Mouse (Mus musculus): ENCODE results near the gene Brsk2. TPM values are rescaled to one million over a fixed set of nuclear protein-coding genes. Genes with fewer than 3 reads are reported as not detected.

Gene Brsk2
- polyA plus RNA-seq, 1 experiment from 2014 or later: 0.98 TPM

DNA sequence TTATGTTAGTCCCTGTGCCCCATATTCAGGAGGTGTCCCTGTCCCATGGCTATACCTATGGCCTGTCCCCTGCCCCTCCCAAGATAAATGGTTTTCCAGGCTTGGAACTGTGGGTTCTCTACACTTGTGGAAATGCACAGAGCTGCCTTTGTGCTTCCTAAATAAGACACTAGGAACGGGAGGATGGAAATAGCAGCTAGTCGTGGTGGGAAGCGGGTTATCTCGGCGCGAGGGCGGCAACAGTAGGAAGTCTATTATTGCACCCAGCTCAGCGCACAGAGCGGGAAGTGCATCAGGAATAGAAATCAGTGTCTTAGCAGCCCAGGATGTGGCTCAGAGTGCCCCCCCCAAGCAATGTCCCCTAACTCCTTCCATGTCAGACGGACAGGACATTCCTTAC, 20.9 kb upstream of the Brsk2 start:
- H3K36me3 ChIP-seq (ENCODE audit: control insufficient read depth, insufficient read depth, low read length): no peaks in the 10 kb centered on the region
- H3K4me1 ChIP-seq (ENCODE audit: control insufficient read depth, insufficient read depth, low read length): no peaks in the 10 kb centered on the region
- H3K27ac ChIP-seq (ENCODE audit: low read length): no peak overlapping the region
- H3K9me3 ChIP-seq (ENCODE audit: control insufficient read depth, low read length): no peaks in the 10 kb centered on the region
- no peaks in the 10 kb centered on the region for H3K27me3 ChIP-seq (replicated peaks; ENCODE audit: control insufficient read depth, insufficient read depth, low read length)
- H3K4me2 ChIP-seq (ENCODE audit: low read depth, low read length): no peak overlapping the region
- H3K4me3 ChIP-seq (ENCODE audit: low read length): no peak overlapping the region
- WGBS: 76% methylated on average over 10 of the region's 10 CpGs
- ATAC-seq: no peak
- H3K9ac ChIP-seq (ENCODE audit: low read depth, low read length): no peak overlapping the region

DNA sequence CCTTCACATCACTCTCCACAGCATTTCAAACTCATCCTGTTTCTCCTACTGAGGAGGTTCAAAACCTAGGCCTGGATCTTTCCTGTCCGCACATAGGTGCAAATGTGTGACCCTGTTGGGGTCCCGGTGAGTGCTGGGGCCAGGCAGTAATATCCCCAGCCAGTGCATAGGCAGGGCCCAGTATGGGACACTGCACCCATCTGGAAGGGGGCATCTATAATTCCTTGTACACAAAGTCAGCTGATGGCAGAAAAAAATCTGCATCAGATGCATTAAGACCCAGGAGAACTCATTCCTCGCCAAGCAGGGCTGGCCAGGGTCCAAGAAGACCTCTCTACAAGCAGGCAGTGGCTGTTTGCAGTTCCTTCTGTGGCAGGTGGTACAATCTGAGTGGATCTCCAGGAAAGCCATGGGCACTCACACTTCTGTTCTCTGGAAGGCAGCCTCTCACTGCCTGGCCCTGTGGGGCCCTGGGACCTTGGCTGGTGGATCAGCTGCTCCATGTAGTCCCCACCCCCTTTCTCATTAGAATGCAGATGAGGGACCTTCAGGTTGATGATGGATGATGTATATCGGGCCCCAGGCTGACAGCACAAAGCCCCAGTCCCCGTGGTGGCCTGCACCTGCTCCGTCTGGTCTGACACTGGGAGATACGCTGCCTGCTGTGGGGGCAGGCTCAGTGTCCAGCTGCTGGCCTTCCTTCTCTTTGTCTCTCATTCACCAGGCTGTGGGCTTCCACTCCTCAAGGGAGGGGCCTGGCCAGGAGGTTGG, 15.2 kb upstream of the Brsk2 start:
- H3K4me3 ChIP-seq (ENCODE audit: low read length): no peak overlapping the region
- ATAC-seq: no peak

DNA sequence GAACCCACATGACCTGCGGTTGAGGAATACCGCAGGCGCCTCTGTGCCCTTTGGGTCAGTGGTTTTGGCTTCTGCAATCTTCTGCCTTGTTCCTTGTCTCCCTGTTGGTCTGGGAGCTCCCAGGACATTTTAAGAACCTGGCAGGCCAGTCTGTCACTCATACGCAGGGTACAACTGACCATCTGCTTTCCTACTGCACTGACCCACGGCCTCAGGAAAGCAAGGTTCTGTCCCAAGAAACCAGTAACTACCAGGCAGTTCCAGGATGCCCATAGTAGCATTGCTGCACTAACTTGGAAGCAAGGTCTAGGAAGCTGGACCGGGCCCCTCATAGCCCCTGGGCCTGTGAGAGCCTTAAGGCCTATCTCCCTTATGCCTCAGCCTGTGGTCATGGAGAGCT, 14.6 kb upstream of the Brsk2 start:
- ATAC-seq: no peak
- H3K4me2 ChIP-seq (ENCODE audit: low read depth, low read length): no peak overlapping the region
- no peak overlapping the region for H3K9ac ChIP-seq (ENCODE audit: low read depth, low read length)
- no peak overlapping the region for H3K4me3 ChIP-seq (ENCODE audit: low read length)
- WGBS: 88% methylated on average over 6 of the region's 6 CpGs
- no peak overlapping the region for H3K27ac ChIP-seq (ENCODE audit: low read length)
- H3K4me1 ChIP-seq (ENCODE audit: control insufficient read depth, insufficient read depth, low read length): no peaks in the 10 kb centered on the region
- H3K9me3 ChIP-seq (ENCODE audit: control insufficient read depth, low read length): no peaks in the 10 kb centered on the region
- H3K36me3 ChIP-seq (ENCODE audit: control insufficient read depth, insufficient read depth, low read length): no peaks in the 10 kb centered on the region
- H3K27me3 ChIP-seq (replicated peaks; ENCODE audit: control insufficient read depth, insufficient read depth, low read length): no peaks in the 10 kb centered on the region

More for the DNA sequence above, 15.2 kb upstream of the Brsk2 start:
- Histone ChIP-seq H3K9ac (ENCODE audit: low read depth, low read length) (no peak overlapping the region), H3K4me2 (ENCODE audit: low read depth, low read length) (no peak overlapping the region), H3K9me3 (ENCODE audit: control insufficient read depth, low read length) (no peaks in the 10 kb centered on the region), H3K4me1 (ENCODE audit: control insufficient read depth, insufficient read depth, low read length) (no peaks in the 10 kb centered on the region), H3K27ac (ENCODE audit: low read length) (no peak overlapping the region), H3K27me3 (replicated peaks; ENCODE audit: control insufficient read depth, insufficient read depth, low read length) (no peaks in the 10 kb centered on the region), H3K36me3 (ENCODE audit: control insufficient read depth, insufficient read depth, low read length) (no peaks in the 10 kb centered on the region)
- WGBS: 64% methylated on average over 7 of the region's 7 CpGs

DNA sequence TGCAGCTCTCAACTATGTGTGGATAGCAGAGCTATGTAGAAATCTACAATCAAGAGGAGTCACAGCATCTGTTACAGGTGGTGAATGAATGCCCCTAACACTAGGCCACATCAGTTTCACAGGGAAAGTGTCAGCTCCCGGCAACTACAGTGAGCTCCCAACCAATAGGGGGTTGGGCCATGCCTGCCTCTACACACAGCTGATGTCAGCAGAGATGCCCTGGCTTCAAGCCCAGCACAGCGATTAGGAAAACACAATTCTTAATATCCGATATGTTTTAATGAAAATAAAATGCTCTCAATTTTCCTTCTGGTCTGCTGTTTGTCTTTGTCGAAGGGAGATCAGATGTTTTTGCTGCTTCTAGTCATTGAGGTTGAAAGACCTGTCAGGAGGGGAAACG, 6.1 kb upstream of the Brsk2 start:
- H3K4me3 ChIP-seq (ENCODE audit: low read length): no peak overlapping the region
- no peak overlapping the region for H3K9ac ChIP-seq (ENCODE audit: low read depth, low read length)
- H3K27me3 ChIP-seq (replicated peaks; ENCODE audit: control insufficient read depth, insufficient read depth, low read length): peaks cover 12% of the 10 kb centered on the region
- 70% methylated on average over 5 of the region's 5 CpGs for WGBS
- ATAC-seq: no peak
- H3K27ac ChIP-seq (ENCODE audit: low read length): no peak overlapping the region
- H3K4me1 ChIP-seq (ENCODE audit: control insufficient read depth, insufficient read depth, low read length): no peaks in the 10 kb centered on the region
- no peak overlapping the region for H3K4me2 ChIP-seq (ENCODE audit: low read depth, low read length)
- H3K9me3 ChIP-seq (ENCODE audit: control insufficient read depth, low read length): no peaks in the 10 kb centered on the region
- H3K36me3 ChIP-seq (ENCODE audit: control insufficient read depth, insufficient read depth, low read length): no peaks in the 10 kb centered on the region

- H3K4me1 ChIP-seq (ENCODE audit: control insufficient read depth, insufficient read depth, low read length): peaks cover 11% of the 10 kb centered on the region
- H3K27ac ChIP-seq (ENCODE audit: low read length): no peak overlapping the region
- no peak overlapping the region for H3K4me3 ChIP-seq (ENCODE audit: low read length)
- H3K36me3 ChIP-seq (ENCODE audit: control insufficient read depth, insufficient read depth, low read length): no peaks in the 10 kb centered on the region
- H3K9ac ChIP-seq (ENCODE audit: low read depth, low read length): peak overlapping the region; percentile 10; the same call in 1 of the 2 replicates
- H3K27me3 ChIP-seq (replicated peaks; ENCODE audit: control insufficient read depth, insufficient read depth, low read length): peaks cover 34% of the 10 kb centered on the region
- ATAC-seq: no peak
- H3K9me3 ChIP-seq (ENCODE audit: control insufficient read depth, low read length): no peaks in the 10 kb centered on the region
- no peak overlapping the region for H3K4me2 ChIP-seq (ENCODE audit: low read depth, low read length)
- WGBS: 20% methylated on average over 7 of the region's 7 CpGs
Measured at GRCm38 (mm10) chr7:141945927-141946326, 3.6 kb upstream of the Brsk2 start.

DNA sequence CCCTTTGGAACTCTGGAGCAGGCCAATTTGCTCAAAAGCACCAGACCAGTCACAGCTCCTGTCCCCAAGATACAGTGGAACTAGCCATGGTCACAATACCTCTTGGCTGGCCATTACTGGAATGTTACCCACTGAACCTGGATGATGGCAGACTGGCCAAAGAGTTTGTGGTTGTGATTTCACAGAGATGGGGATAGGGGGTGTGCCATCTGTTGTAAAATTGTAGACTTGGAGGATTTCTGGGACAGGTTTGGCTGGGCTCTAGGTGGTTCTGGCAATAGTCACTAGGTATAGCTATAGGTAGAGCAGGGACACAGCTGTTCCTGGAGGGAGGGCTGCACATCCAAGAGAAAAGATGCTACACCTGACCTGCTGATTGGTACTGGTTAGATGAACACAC, 2.0 kb upstream of the Brsk2 start:
- Histone ChIP-seq H3K4me3 (ENCODE audit: low read length) (no peak overlapping the region), H3K9me3 (ENCODE audit: control insufficient read depth, low read length) (peaks cover 2% of the 10 kb centered on the region; the same call in 1 of the 2 replicates), H3K27me3 (replicated peaks; ENCODE audit: control insufficient read depth, insufficient read depth, low read length) (peaks cover 50% of the 10 kb centered on the region), H3K27ac (ENCODE audit: low read length) (no peak overlapping the region), H3K36me3 (ENCODE audit: control insufficient read depth, insufficient read depth, low read length) (no peaks in the 10 kb centered on the region), H3K9ac (ENCODE audit: low read depth, low read length) (no peak overlapping the region), H3K4me2 (ENCODE audit: low read depth, low read length) (no peak overlapping the region), H3K4me1 (ENCODE audit: control insufficient read depth, insufficient read depth, low read length) (peaks cover 11% of the 10 kb centered on the region)
- ATAC-seq: no peak

GRCm38 (mm10) chr7:141948045-141948444, 1.5 kb upstream of the Brsk2 start:
- WGBS: 80% methylated on average over 1 of the region's 1 CpGs
- no peak overlapping the region for H3K9ac ChIP-seq (ENCODE audit: low read depth, low read length)
- no peak overlapping the region for H3K4me2 ChIP-seq (ENCODE audit: low read depth, low read length)
- ATAC-seq: no peak
- H3K27me3 ChIP-seq (replicated peaks; ENCODE audit: control insufficient read depth, insufficient read depth, low read length): peaks cover 50% of the 10 kb centered on the region
- H3K4me3 ChIP-seq (ENCODE audit: low read length): no peak overlapping the region
- H3K27ac ChIP-seq (ENCODE audit: low read length): no peak overlapping the region
- H3K9me3 ChIP-seq (ENCODE audit: control insufficient read depth, low read length): peaks cover 3% of the 10 kb centered on the region; the same call in 1 of the 2 replicates
- H3K4me1 ChIP-seq (ENCODE audit: control insufficient read depth, insufficient read depth, low read length): peaks cover 11% of the 10 kb centered on the region
- no peaks in the 10 kb centered on the region for H3K36me3 ChIP-seq (ENCODE audit: control insufficient read depth, insufficient read depth, low read length)

GRCm38 (mm10) chr7:141949799-141950103, 200 bp downstream of the Brsk2 start:
- 1% methylated on average over 18 of the region's 54 CpGs for whole genome bisulfite sequencing
- H3K27ac ChIP-seq (ENCODE audit: low read length): no peak overlapping the region
- H3K4me3 ChIP-seq (ENCODE audit: low read length): peak overlapping the region; percentile 57
- H3K27me3 ChIP-seq (replicated peaks; ENCODE audit: control insufficient read depth, insufficient read depth, low read length): peaks cover 60% of the 10 kb centered on the region
- H3K9me3 ChIP-seq (ENCODE audit: control insufficient read depth, low read length): peaks cover 3% of the 10 kb centered on the region; the same call in 1 of the 2 replicates
- ATAC-seq: peak; percentile 67
- H3K9ac ChIP-seq (ENCODE audit: low read depth, low read length): peak overlapping the region; percentile 60
- H3K36me3 ChIP-seq (ENCODE audit: control insufficient read depth, insufficient read depth, low read length): no peaks in the 10 kb centered on the region
- H3K4me1 ChIP-seq (ENCODE audit: control insufficient read depth, insufficient read depth, low read length): peaks cover 11% of the 10 kb centered on the region
- H3K4me2 ChIP-seq (ENCODE audit: low read depth, low read length): peak overlapping the region; percentile 96

DNA sequence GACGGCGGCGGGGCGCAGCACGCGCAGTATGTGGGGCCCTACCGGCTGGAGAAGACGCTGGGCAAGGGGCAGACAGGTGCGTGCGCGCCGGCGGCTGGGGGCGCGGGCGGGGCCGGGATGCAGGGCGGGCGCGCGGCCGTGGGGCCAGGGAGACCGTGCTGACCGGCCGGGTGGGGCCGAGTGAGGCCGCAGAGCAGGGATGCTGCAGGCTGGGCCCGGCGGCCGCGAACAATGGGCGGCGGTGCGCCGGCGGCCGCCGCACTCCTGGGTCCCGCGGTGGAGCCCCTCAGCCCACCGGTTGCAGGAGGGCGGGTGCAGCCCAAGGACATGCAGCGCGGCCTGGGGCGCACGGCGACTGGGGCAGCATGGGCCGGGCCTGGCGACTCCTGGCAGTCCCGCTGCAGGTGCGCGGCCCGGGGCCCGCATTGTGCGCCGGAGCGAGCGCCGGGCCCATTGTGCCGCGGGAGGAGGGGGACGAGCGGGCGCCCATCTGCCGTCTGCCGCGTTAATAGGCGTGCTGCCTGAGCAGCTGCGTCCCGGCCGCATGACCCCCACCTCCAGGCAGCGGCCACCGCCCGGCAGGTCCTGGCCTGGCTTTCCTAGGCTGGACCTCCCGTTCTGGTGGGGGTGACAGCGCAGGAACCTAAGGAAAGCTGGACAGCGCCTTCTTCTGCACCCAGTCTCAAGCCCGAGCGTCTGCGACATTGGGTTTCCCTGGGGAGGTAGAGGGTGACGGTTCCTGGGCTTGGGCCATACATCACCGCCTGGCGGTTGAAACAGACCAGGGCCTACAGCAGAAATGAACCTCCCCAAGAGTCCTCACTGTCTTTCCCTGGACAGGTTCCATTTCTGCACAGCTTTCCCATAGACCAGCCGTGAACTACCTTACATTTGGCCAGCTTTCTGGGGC, 808 bp downstream of the Brsk2 start:
- Histone ChIP-seq H3K9me3 (ENCODE audit: control insufficient read depth, low read length) (peaks cover 3% of the 10 kb centered on the region; the same call in 1 of the 2 replicates), H3K4me2 (ENCODE audit: low read depth, low read length) (peak overlapping the region; percentile 96), H3K4me3 (ENCODE audit: low read length) (peak overlapping the region; percentile 57), H3K36me3 (ENCODE audit: control insufficient read depth, insufficient read depth, low read length) (no peaks in the 10 kb centered on the region), H3K9ac (ENCODE audit: low read depth, low read length) (peak overlapping the region; percentile 60), H3K4me1 (ENCODE audit: control insufficient read depth, insufficient read depth, low read length) (peaks cover 11% of the 10 kb centered on the region), H3K27ac (ENCODE audit: low read length) (no peak overlapping the region), H3K27me3 (replicated peaks; ENCODE audit: control insufficient read depth, insufficient read depth, low read length) (peaks cover 60% of the 10 kb centered on the region)
- 2% methylated on average over 66 of the region's 84 CpGs for WGBS
- ATAC-seq: no peak; the same call in none of the 2 replicates

Data from intestine, embryonic 16.5 days (tissue).